Mouse (Mus musculus) fat pad, adult 2 months (tissue): Measurements from ENCODE around the gene Cacna1d.

ENCODE experiments used
- DNase-seq: peaks from one replicate; pipeline ENCODE4 v3.0.0-alpha.2; 2011; ENCODE audit warnings: low read depth, low spot score; ENCODE audit errors: extremely low read depth

Cacna1d gene

DNA sequence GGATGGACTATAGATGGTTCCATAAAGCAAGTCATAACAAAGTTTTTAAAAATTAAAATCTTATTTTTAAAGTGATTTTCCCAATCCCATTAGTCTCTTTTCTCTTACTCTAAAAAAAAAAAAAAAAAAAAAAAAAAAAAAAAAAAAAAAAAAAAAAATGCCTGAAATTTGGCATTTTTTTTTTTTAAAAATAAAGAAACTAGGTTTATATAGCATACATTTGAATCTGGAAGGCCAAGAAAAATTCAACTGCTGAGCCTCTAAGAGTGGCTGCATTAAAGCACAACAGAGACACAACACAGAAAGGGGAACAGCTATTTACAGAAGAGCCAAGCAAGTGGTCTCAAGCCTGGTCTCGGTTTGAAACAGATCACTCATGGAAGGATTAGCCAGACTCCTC is 112.9 kb downstream of the Cacna1d start:
- DNase-seq, result no peak

DNA sequence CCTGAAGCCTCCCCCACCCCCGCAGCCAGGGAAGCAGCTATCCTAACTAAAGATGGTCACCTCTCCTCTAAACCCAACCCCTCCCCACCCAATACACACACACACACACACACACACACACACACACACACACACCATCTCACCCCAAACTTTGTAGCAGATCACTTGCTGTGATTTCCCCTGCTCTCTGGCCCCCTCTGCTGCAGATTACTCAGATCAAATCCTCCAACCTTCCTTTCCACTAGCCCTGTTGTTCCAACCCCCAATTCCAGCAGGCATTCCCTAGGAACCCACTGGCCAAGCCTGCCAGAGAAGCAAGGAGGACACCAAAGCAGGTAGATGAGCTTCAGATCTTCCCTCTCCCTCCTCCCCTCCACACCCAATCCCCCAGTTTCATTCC is 118.4 kb downstream of the Cacna1d start:
- no peak for DNase-seq

GRCm38 (mm10) chr14:30371070-30371469 is 120.2 kb downstream of the Cacna1d start:
- DNase-seq, result no peak

- DNase-seq, result no peak
These were observed 124.2 kb downstream of the Cacna1d start for GRCm38 (mm10) chr14:30367074-30367473.

GRCm38 (mm10) chr14:30365866-30366265 is 125.4 kb downstream of the Cacna1d start:
- no peak for DNase-seq

DNA sequence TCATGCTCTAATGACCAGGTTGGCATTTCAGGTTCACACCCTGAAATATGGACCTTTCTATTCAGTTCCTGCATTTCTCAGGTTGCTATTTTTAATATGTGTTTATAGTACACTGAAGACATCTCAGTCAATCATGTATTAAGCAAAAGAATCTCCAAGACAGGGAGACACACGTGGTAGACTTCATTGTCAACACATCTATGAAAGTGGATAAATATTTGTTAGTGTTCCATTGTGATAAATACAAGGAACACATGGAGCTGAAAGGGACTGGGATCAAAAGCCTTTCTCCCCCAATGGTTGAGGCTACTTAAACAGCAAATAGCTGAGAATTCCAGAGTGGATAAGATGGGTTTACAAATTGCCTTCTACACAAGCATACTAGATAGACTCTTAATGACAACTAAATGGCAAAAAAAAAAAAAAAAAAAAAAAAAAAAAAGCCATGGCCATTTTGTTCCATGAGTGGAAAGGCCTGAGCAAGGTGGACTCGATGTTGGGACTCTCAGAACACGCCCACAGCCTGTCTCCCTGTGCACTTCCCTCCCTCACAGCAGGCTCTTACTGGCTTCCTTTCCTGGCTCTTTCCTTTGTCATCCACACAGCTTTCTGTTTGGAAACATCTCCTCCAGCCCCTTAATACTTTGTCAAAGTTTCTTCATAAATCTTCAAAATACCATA is 127.6 kb downstream of the Cacna1d start:
- DNase-seq, result no peak

DNA sequence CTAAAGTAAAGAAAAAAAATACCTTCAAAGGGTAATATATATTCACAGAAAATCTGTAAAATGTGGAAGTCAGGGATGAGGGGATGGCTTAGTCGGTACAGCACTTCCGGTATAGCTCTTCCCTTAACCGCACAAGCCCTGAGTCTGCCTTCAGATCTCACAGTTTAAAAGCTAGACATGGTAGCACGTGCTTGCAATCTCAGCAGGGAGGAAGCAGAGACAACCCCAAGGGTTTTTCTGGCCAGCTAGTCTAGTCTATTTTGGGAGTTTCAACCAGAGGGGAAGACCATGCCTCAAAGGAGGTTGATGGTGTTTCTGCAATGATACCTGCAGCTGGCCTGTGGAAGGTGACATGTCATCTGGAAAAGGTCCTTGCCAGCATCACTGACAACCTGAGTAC is 128.9 kb downstream of the Cacna1d start:
- DNase-seq, result no peak

- no peak for DNase-seq
These were observed 130.8 kb downstream of the Cacna1d start for GRCm38 (mm10) chr14:30360478-30360877.

- no peak for DNase-seq
These were observed 131.3 kb downstream of the Cacna1d start for GRCm38 (mm10) chr14:30360004-30360403.

- DNase-seq, result no peak
These were observed 133.2 kb downstream of the Cacna1d start for GRCm38 (mm10) chr14:30358028-30358427.

- no peak for DNase-seq
These were observed 134.8 kb downstream of the Cacna1d start for GRCm38 (mm10) chr14:30356456-30356855.

- DNase-seq, result no peak
These were observed 136.5 kb downstream of the Cacna1d start for GRCm38 (mm10) chr14:30354761-30355160.

GRCm38 (mm10) chr14:30354127-30354463 is 137.2 kb downstream of the Cacna1d start:
- no peak for DNase-seq

- DNase-seq, result no peak
These were observed 137.7 kb downstream of the Cacna1d start for GRCm38 (mm10) chr14:30353291-30354126.

- DNase-seq, result no peak
These were observed 138.3 kb downstream of the Cacna1d start for GRCm38 (mm10) chr14:30352951-30353270.

- no peak for DNase-seq
These were observed 138.9 kb downstream of the Cacna1d start for GRCm38 (mm10) chr14:30352061-30352950.

DNA sequence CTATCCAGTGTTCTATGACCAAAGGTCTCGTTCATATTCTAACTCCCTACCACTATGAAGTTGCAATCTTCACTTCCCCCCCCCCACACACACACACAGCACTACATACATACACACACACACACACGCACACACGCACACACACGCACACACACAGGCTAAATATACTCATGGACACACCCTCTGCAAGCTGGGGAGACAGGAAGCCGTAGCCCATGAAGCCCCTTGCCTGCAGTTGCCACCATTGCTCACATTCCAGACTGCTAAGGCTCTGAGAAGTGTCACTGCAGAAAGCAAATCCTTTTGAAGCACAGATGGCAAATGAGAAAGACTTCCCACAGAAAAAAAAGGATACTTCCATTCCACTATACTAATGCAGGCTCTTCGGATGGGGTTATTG is 141.0 kb downstream of the Cacna1d start:
- no peak for DNase-seq

- no peak for DNase-seq
These were observed 146.0 kb downstream of the Cacna1d start for GRCm38 (mm10) chr14:30344948-30345865.

DNA sequence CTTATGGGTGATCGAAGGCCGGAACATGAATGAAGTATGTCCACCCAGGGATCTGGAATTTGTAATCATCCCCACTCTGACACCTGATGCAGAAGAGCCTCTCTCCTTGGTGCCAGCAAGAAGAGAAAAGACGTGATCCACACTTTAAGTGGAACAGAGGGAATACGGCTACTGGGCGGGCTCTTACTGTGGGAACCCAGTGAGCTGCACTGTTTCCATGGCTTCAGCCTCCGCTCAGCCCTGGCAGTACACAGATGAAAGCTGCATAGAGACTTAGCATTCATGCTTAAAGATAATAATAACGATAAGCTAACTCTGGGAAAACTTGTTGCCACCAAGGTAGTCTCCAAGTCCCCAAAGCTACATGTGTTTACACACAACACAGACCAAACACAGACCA is 147.5 kb downstream of the Cacna1d start:
- DNase-seq, result no peak

DNA sequence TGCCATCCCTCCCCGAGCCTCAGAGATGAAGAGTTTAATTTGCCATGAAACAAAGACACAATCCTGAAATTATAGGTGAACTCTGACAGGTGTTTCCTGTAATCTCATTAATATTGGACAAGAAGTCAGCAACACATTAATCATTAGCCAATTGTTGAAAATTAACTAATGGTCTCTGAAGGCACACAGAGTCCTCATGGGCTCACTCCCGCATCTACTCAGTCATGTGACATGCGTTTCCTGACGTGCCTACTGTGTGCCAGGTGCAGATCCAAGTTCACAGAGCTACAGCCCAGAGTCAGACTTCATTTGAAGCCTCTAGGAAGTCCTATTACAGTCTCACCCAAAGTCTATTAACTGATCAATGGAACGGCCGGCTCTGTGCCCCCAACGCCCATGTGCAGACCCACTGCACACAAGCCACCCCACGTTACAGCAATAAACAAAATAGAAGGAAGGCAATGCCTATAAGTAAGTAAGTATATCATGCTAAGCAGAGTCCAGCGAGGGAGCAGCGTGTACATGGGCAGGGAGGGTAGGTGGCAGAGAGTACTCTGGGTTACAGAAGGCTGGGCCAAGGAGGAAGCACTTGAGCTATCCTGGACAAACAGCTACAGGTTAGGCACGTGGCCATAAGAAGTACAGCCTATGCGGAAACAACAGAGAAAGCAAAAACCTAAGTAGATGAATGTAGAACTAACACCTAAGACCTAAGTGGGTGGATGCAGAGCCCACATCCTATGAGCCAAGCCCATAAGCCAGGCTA is 149.2 kb downstream of the Cacna1d start:
- no peak for DNase-seq
